Mouse (Mus musculus) midbrain, embryonic 14.5 days (tissue): ENCODE measurements around the gene Ccdc6. TPM values are rescaled to one million over a fixed set of nuclear protein-coding genes. Genes with fewer than 3 reads are reported as not detected.
A peak's percentile ranks its signal among the peaks of the same experiment; 100 is the strongest.

Experiments
- ATAC-seq: fragments of 200-750 bp; cut with Nextera tagmentation; 2 replicates; pipeline ENCODE4 v1.8.0; 2017; ENCODE audit warnings: moderate number of reproducible peaks, moderate library complexity; ENCODE audit not compliant: low FRiP score, low TSS enrichment
- DNase-seq: peaks from one replicate; pipeline ENCODE4 v3.0.0-alpha.2; 2015
- H3K27ac ChIP-seq: fragments of 300-500 bp; sonication (generic); replicated peaks from 2 replicates; pipeline ENCODE4 v1.5.1; 2014; ENCODE audit warnings: mild to moderate bottlenecking, low read depth, low read length, moderate library complexity
- H3K27me3 ChIP-seq: fragments of 300-500 bp; sonication (generic); 2 replicates; pipeline ENCODE4 v1.6.1; 2014; ENCODE audit warnings: low read length, control low read depth, mixed read lengths; ENCODE audit not compliant: control insufficient read depth, insufficient read depth
- H3K36me3 ChIP-seq: fragments of 300-500 bp; sonication (generic); 2 replicates; pipeline ENCODE4 v1.6.1; 2014; ENCODE audit warnings: low read length, control low read depth; ENCODE audit not compliant: control insufficient read depth, insufficient read depth
- H3K4me1 ChIP-seq: fragments of 300-500 bp; sonication (generic); 2 replicates; pipeline ENCODE4 v1.6.1; 2014; ENCODE audit warnings: mild to moderate bottlenecking, antibody characterized with exemption, low read length, control low read depth; ENCODE audit not compliant: control insufficient read depth, insufficient read depth
- H3K4me2 ChIP-seq: fragments of 300-500 bp; sonication (generic); 2 replicates; pipeline ENCODE4 v1.6.1; 2014; ENCODE audit warnings: mild to moderate bottlenecking, low read length, moderate library complexity
- H3K4me3 ChIP-seq: fragments of 300-500 bp; sonication (generic); replicated peaks from 2 replicates; pipeline ENCODE4 v1.5.1; 2014; ENCODE audit warnings: low read depth, low read length
- H3K9ac ChIP-seq: fragments of 300-500 bp; sonication (generic); replicated peaks from 2 replicates; pipeline ENCODE4 v1.6.1; 2014; ENCODE audit warnings: mild to moderate bottlenecking, low read length, moderate library complexity
- H3K9me3 ChIP-seq: fragments of 300-500 bp; sonication (generic); 2 replicates; pipeline ENCODE4 v1.6.1; 2016; ENCODE audit warnings: low read length, control low read depth, mixed read lengths; ENCODE audit not compliant: control insufficient read depth
- WGBS: fragments of 180-500 bp; shearing (Covaris S2); extraction: QIAGEN DNeasy Blood & Tissue Kit; methylation state at CpG from one replicate; pipeline ENCODE4 v1.1.7; 2014; 5-methylcytosine and 5-hydroxymethylcytosine counted together
- polyA plus RNA-seq: library from polyadenylated mRNA; unstranded; fragments of >200 nt; fragmentation: Nextera tagmentation; extraction: Ambion mirVana; gene quantifications from 2 replicates; pipeline ENCODE4 v1.2.1, GENCODE M21; 2014

Ccdc6 gene
- polyA plus RNA-seq, 1 experiment from 2014 or later, result 34.9 TPM

- no peak for ATAC-seq
- no peak overlapping the region for H3K4me2 ChIP-seq
- H3K9ac ChIP-seq, result no peak overlapping the region
- DNase-seq, result no peak
- H3K9me3 ChIP-seq, result no peaks in the 10 kb centered on the region
- 0 out of 2 replicates have a peak, but pooled peaks cover 4% of the 10 kb centered on the region for H3K4me1 ChIP-seq
- 78% methylated on average over 16 of the region's 16 CpGs for WGBS
- no peaks in the 10 kb centered on the region for H3K27me3 ChIP-seq
- no peak overlapping the region for H3K27ac ChIP-seq
- H3K4me3 ChIP-seq, result no peak overlapping the region
- peaks cover 33% of the 10 kb centered on the region for H3K36me3 ChIP-seq
These were observed 77.7 kb downstream of the Ccdc6 start for GRCm38 (mm10) chr10:70174494-70175190.

DNA sequence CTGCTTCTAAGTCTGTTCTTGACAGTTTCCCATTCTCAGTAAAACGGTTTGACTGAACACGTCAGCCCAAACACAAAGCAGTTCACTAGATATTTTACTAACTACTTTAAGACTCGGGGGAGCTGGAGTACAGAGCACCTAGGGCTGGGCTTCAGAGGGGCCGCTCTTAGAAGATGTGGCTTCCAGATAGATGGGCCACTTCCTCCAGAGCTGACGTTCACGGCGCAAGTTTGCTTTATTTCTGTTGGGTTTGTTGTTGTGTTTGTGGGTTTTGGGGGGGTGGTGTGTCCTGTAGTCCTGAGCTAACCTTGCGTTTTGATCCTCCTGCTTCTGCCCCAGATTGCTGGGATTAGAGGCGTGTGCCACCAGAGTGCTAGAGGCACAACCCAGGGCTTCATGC lies 83.8 kb downstream of the Ccdc6 start:
- no peak for ATAC-seq
- peaks cover 16% of the 10 kb centered on the region for H3K36me3 ChIP-seq
- no peak overlapping the region for H3K4me3 ChIP-seq
- H3K9me3 ChIP-seq, result no peaks in the 10 kb centered on the region
- WGBS, result 91% methylated on average over 9 of the region's 9 CpGs
- no peak for DNase-seq
- H3K4me2 ChIP-seq, result no peak overlapping the region
- no peak overlapping the region for H3K27ac ChIP-seq
- no peaks in the 10 kb centered on the region for H3K27me3 ChIP-seq
- no peak overlapping the region for H3K9ac ChIP-seq
- no peaks in the 10 kb centered on the region for H3K4me1 ChIP-seq

DNA sequence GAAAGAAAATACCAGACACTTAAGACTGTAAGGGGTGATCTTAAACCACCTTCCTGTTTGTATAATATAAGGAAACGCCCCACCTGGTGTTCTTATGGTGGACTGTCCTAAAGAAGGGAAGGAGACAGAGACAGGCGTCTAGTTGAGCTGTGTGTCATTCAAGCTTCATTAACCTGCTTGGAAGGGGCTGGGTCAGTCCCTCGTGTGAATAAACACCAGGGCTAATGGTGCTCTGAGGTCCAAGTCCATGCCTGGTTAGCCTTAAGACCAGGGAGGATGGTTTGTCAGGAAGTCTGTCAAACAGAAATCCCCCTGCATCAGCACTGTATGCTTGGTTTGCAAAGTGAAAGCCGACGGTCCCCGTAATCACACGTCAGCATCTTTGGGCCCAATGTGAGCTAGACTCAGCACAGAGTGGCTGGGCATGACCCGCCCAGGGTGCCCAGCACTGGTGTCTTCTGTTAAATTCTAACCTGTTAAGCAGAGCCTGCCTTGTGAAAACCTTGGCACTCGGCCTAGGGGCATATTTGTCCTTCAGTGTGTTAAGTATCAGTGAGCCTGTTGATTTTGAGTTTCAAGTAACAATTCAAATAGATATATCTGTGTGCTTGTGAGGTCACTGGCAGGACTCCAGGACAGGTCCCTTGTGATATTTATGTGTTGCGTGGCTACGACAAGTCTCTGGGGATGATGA lies 84.5 kb downstream of the Ccdc6 start:
- WGBS, result 89% methylated on average over 11 of the region's 11 CpGs
- Histone ChIP-seq H3K4me1 (no peaks in the 10 kb centered on the region), H3K9ac (no peak overlapping the region), H3K4me3 (no peak overlapping the region), H3K36me3 (peaks cover 14% of the 10 kb centered on the region), H3K27me3 (no peaks in the 10 kb centered on the region), H3K4me2 (no peak overlapping the region), H3K9me3 (no peaks in the 10 kb centered on the region), H3K27ac (no peak overlapping the region)
- ATAC-seq, result no peak
- no peak for DNase-seq

GRCm38 (mm10) chr10:70183210-70184080 lies 86.5 kb downstream of the Ccdc6 start:
- ATAC-seq, result no peak

DNA sequence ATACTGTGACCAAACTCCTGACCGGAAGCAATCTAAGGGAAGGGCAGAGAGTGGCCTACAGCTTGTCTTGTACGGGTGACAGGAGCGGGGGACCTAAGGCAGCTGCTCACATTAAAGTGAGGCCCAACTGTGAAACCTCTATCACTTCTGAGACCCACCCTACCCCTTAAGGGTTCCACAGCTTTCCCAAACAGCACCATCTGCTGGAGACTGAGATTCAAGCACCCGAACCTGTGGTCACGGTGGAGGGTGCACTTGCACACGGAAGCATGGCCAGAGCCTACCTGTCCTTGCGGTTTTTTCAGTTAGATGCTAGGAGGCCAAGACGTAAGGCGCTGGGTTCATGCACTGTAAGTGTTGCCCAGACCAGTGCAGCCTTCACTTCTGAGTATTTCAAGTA lies 89.2 kb downstream of the Ccdc6 start:
- Histone ChIP-seq H3K36me3 (peaks cover 38% of the 10 kb centered on the region), H3K9me3 (no peaks in the 10 kb centered on the region), H3K4me1 (no peaks in the 10 kb centered on the region), H3K27ac (no peak overlapping the region), H3K4me2 (no peak overlapping the region), H3K27me3 (no peaks in the 10 kb centered on the region), H3K9ac (no peak overlapping the region), H3K4me3 (no peak overlapping the region)
- DNase-seq, result peak; percentile 54
- 0 out of 2 replicates have a peak, but pooled peaks have one; percentile 31 for ATAC-seq
- 81% methylated on average over 9 of the region's 9 CpGs for WGBS

More at GRCm38 (mm10) chr10:70183210-70184080, 86.5 kb downstream of the Ccdc6 start:
- H3K4me1 ChIP-seq, result no peaks in the 10 kb centered on the region
- peaks cover 21% of the 10 kb centered on the region for H3K36me3 ChIP-seq
- WGBS, result 71% methylated on average over 15 of the region's 15 CpGs
- H3K27me3 ChIP-seq, result no peaks in the 10 kb centered on the region
- DNase-seq, result no peak
- no peak overlapping the region for H3K4me2 ChIP-seq
- no peak overlapping the region for H3K4me3 ChIP-seq
- 0 out of 2 replicates have a peak overlapping the region, but pooled peaks have one; percentile 20 for H3K27ac ChIP-seq
- no peak overlapping the region for H3K9ac ChIP-seq
- H3K9me3 ChIP-seq, result no peaks in the 10 kb centered on the region

DNA sequence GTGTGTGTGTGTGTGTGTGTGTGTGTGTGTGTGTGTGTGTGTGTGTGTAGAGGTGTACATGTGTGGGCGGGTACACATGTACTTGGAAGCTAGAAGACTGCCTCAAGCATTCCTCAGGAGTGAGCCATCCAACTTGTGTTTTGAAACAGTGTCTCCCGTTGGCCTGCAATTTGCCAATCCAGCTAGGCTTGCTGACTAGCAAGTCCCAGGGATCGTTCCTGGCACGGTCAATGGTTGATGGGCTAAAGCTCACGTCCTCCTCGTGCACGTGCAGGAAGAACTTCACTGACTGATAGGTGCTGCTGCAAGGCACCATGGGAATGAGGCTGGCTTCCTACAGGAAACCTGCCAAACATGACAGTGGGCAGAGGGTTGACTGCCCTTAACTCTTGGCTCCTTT lies 89.7 kb downstream of the Ccdc6 start:
- no peak for DNase-seq
- ATAC-seq, result no peak
- Histone ChIP-seq H3K27ac (no peak overlapping the region), H3K9me3 (no peaks in the 10 kb centered on the region), H3K4me2 (no peak overlapping the region), H3K4me3 (no peak overlapping the region), H3K4me1 (no peaks in the 10 kb centered on the region), H3K36me3 (peaks cover 41% of the 10 kb centered on the region), H3K27me3 (no peaks in the 10 kb centered on the region), H3K9ac (no peak overlapping the region)
- 96% methylated on average over 7 of the region's 7 CpGs for WGBS

- H3K4me3 ChIP-seq, result no peak overlapping the region
- ATAC-seq (no peak), DNase-seq (peak; percentile 48)
- H3K4me2 ChIP-seq, result no peak overlapping the region
- H3K9ac ChIP-seq, result no peak overlapping the region
- no peak overlapping the region for H3K27ac ChIP-seq
- WGBS, result 80% methylated on average over 13 of the region's 13 CpGs
- no peaks in the 10 kb centered on the region for H3K27me3 ChIP-seq
- H3K9me3 ChIP-seq, result no peaks in the 10 kb centered on the region
- peaks cover 51% of the 10 kb centered on the region for H3K36me3 ChIP-seq
- H3K4me1 ChIP-seq, result no peaks in the 10 kb centered on the region
These were observed 92.9 kb downstream of the Ccdc6 start for GRCm38 (mm10) chr10:70189864-70190263.

DNA sequence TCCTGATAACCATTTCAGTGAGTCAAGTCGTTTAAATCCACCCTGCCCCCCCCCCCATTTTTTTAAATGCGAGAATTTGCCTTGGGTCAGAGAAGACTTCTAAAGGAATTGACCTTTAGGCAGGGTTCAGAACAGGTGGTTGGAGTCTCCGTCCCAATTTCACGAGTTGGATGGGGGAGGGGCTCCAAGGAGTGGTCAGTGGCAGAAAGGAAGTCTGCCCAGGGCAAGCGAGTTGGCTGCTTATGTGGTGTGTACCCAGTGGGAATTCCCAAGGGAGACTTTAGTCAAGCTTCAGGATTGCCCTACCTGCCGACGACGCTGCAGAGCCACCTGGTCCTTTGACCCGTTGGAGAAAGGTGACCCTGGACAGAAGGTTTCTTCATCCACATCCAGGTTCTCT lies 97.4 kb downstream of the Ccdc6 start:
- no peak overlapping the region for H3K27ac ChIP-seq
- H3K9ac ChIP-seq, result no peak overlapping the region
- no peak overlapping the region for H3K4me3 ChIP-seq
- no peaks in the 10 kb centered on the region for H3K9me3 ChIP-seq
- no peaks in the 10 kb centered on the region for H3K27me3 ChIP-seq
- H3K4me1 ChIP-seq, result no peaks in the 10 kb centered on the region
- ATAC-seq (no peak), DNase-seq (no peak)
- no peak overlapping the region for H3K4me2 ChIP-seq
- peaks cover 25% of the 10 kb centered on the region for H3K36me3 ChIP-seq
- 83% methylated on average over 9 of the region's 9 CpGs for WGBS
